Mouse (Mus musculus) limb, embryonic 11.5 days (tissue): ENCODE measurements at regions not wholly inside any gene's neighbourhood (a gene's known extent, or its start where the extent isn't known, plus 50 kb on each side); places are given as distances from the start of the nearest gene placed in this dataset.

Experiments used
- ATAC-seq: fragments of 200-750 bp; cut with Nextera tagmentation; 2 replicates; pipeline ENCODE4 v1.8.0; 2017; ENCODE audit warnings: low read depth; ENCODE audit not compliant: insufficient number of reproducible peaks, low FRiP score, low TSS enrichment
- DNase-seq: peaks from one replicate; pipeline ENCODE4 v3.0.0-alpha.2; 2015; ENCODE audit warnings: low spot score
- H3K27ac ChIP-seq: fragments of 300-500 bp; sonication (generic); replicated peaks from 2 replicates; pipeline ENCODE4 v1.5.1; 2014; ENCODE audit warnings: low read depth, mild to moderate bottlenecking, low read length
- H3K27me3 ChIP-seq: fragments of 300-500 bp; sonication (generic); 2 replicates; pipeline ENCODE4 v1.6.1; 2014; ENCODE audit warnings: mild to moderate bottlenecking, low read length, mixed read lengths; ENCODE audit not compliant: control insufficient read depth, insufficient read depth
- H3K36me3 ChIP-seq: fragments of 300-500 bp; sonication (generic); 2 replicates; pipeline ENCODE4 v1.6.1; 2014; ENCODE audit warnings: mild to moderate bottlenecking, low read length, moderate library complexity, mixed read lengths; ENCODE audit not compliant: control insufficient read depth, insufficient read depth
- H3K4me1 ChIP-seq: fragments of 300-500 bp; sonication (generic); 2 replicates; pipeline ENCODE4 v1.6.1; 2014; ENCODE audit warnings: low read length, mixed read lengths; ENCODE audit not compliant: control insufficient read depth, insufficient read depth
- H3K4me2 ChIP-seq: fragments of 300-500 bp; sonication (generic); 2 replicates; pipeline ENCODE4 v1.6.1; 2014; ENCODE audit warnings: low read depth, mild to moderate bottlenecking, moderate library complexity; ENCODE audit not compliant: severe bottlenecking
- H3K4me3 ChIP-seq: fragments of 300-500 bp; sonication (generic); 2 replicates; pipeline ENCODE4 v1.5.1; 2014; ENCODE audit warnings: low read depth, low read length
- H3K9ac ChIP-seq: fragments of 300-500 bp; sonication (generic); 2 replicates; pipeline ENCODE4 v1.6.1; 2014; ENCODE audit warnings: mild to moderate bottlenecking, low read length
- H3K9me3 ChIP-seq: fragments of 300-500 bp; sonication (generic); 2 replicates; pipeline ENCODE4 v1.6.1; 2016; ENCODE audit warnings: low read length; ENCODE audit not compliant: control insufficient read depth
- WGBS: fragments of 180-500 bp; shearing (Covaris S2); extraction: QIAGEN DNeasy Blood & Tissue Kit; methylation state at CpG from one replicate; pipeline ENCODE4 v1.1.7; 2014; 5-methylcytosine and 5-hydroxymethylcytosine counted together

DNA sequence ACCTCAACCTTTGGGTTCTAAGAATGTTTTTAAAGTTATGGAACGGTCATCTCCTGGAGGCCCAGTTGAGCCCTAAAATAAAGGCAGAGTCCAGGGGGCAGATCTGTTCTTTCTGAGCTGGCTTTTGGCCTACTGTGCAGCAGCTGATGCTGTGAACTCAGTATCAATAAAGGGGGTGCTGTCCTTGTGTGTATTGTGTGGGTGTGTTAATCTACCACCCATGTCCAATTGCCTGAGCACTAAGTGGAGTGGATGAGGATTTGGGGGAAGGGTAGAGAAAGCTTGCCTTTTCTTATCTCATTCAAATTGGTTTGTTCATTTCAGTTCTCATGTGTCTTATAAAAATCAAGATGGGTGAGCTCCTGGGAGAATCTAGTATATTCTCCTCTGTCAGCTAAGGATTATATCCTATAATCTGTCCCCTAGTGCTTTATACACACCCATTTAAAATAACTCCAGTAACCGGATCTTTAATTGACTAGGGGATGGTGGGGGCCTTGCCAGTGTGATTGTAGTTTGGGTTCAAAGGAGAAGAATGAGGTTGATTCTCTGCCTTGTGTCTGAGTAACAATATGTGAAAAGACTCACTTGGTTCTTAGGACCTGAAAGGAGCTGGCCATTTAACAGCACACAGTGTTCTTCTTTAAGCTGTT is 703.6 kb downstream of the Tfap2b start:
- Histone ChIP-seq H3K9me3 (no peaks in the 10 kb centered on the region), H3K9ac (no peak overlapping the region), H3K4me3 (no peak overlapping the region), H3K27ac (no peak overlapping the region), H3K27me3 (no peaks in the 10 kb centered on the region), H3K36me3 (no peaks in the 10 kb centered on the region), H3K4me1 (no peaks in the 10 kb centered on the region), H3K4me2 (no peak overlapping the region)
- 80% methylated on average over 2 of the region's 2 CpGs for WGBS
- ATAC-seq, result no peak
- DNase-seq, result no peak

DNA sequence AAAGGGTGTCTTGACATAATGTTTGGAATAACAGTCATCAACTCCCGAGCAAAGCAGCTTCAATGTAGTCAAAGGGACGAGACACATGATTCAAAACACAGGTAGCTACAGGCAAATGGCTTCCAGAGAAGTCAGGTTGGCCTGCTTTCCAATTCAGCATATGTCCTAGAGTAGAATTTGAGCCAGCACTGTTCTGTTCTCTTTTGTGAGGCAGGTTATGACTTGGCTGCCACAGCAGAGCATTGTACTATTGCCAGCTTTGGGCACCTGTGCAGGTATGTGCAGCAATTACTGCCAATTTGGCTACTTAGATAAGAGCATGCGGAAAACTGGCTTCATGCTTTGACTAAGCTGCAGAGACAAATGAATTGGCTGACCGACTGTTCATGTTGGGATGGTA is 699.1 kb downstream of the Pkhd1 start:
- WGBS, result 93% methylated on average over 4 of the region's 4 CpGs
- Histone ChIP-seq H3K4me2 (no peak overlapping the region), H3K9me3 (no peaks in the 10 kb centered on the region), H3K27ac (no peak overlapping the region), H3K36me3 (no peaks in the 10 kb centered on the region), H3K4me3 (no peak overlapping the region), H3K9ac (no peak overlapping the region), H3K27me3 (no peaks in the 10 kb centered on the region), H3K4me1 (no peaks in the 10 kb centered on the region)
- DNase-seq, result no peak
- no peak for ATAC-seq

DNA sequence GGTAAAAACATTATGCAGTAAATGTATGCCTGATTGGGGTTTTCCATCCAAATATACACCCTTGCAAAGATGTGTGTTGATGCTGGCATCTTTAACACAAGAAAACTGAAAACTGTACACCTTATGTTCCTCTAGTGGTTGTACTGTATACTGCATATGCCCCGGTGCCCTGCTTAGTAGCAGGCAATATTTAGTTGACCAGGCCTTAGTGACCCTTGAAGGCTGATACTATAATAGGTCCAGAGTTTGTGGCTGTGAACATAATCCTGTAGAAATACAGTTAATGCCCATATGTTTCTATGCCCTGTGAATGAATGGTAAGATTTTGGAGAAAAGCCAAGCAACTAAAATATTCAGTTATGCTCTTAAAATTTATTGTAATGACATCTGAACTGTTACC is 690.7 kb downstream of the Pkhd1 start:
- H3K4me1 ChIP-seq, result no peaks in the 10 kb centered on the region
- 92% methylated on average over 1 of the region's 1 CpGs for WGBS

DNA sequence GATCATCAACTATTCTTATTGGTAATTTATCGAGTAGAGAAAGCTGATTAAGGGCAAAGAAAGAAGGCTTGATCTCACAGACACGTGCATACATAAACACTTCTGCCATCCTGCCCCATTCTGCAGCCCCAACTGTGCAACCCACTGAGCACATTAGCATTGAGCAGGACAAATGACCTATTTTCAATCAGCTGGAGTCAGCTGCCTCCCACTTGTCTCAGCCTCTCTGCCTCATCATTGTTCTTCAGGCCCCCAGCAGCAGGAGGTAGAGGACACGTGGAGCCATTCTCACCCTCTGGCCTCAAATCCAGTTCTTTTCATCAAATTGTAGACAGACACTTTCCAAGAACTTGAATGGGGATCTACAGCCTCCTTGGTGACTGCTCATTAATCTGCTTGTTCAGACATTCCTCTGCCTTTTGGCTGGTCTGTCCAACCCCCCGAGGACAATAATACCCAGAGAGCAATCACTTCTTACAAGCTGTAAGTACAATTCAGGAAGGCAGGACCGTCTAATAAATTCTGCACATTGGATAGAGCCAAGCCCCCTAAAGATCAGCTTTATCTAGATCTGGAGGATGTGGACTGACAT is 690.0 kb downstream of the Pkhd1 start:
- Histone ChIP-seq H3K4me3 (no peak overlapping the region), H3K36me3 (no peaks in the 10 kb centered on the region), H3K4me1 (no peaks in the 10 kb centered on the region), H3K9ac (no peak overlapping the region), H3K27me3 (no peaks in the 10 kb centered on the region), H3K4me2 (no peak overlapping the region), H3K9me3 (no peaks in the 10 kb centered on the region), H3K27ac (no peak overlapping the region)
- 40% methylated on average over 5 of the region's 5 CpGs for WGBS
- no peak for ATAC-seq
- DNase-seq, result no peak

More for the DNA sequence above, 690.7 kb downstream of the Pkhd1 start:
- Histone ChIP-seq H3K4me3 (no peak overlapping the region), H3K9me3 (no peaks in the 10 kb centered on the region), H3K4me2 (no peak overlapping the region), H3K27ac (no peak overlapping the region), H3K36me3 (no peaks in the 10 kb centered on the region), H3K27me3 (no peaks in the 10 kb centered on the region), H3K9ac (no peak overlapping the region)
- ATAC-seq (no peak), DNase-seq (no peak)

DNA sequence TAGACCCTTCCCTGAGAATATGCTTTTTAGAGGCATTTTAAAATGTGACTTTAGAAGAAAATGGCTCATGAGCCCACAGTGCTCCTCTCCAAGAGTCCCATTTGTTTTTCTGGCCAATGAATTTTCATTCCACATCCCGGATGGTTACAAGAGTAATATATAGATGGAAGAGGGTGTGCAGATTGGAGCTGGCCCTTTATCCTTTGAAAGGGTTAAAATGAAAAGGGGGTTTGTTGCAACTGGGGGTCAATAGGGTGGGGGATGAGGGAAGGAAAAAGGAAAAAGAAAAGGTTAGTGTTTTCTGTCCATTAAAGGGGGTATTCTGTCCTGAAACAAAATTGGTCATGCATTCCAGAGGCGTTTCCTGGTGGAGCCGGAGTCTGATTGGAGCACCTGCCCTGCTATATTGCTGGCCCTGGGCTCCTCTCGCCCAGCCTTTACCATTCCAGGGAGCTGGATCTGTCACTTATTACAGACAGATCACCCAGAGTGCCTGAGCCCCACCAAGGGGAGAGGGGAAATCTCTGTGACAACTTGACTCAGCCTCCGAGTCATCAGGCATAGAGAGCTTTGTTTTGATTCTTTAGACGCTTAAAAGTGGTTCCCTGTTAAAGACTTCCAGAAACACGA is 666.7 kb downstream of the Pkhd1 start:
- H3K27me3 ChIP-seq, result no peaks in the 10 kb centered on the region
- DNase-seq (no peak), ATAC-seq (no peak)
- no peaks in the 10 kb centered on the region for H3K36me3 ChIP-seq
- H3K4me3 ChIP-seq, result no peak overlapping the region
- 69% methylated on average over 7 of the region's 7 CpGs for WGBS
- H3K27ac ChIP-seq, result no peak overlapping the region
- no peak overlapping the region for H3K4me2 ChIP-seq
- no peak overlapping the region for H3K9ac ChIP-seq
- no peaks in the 10 kb centered on the region for H3K9me3 ChIP-seq
- no peaks in the 10 kb centered on the region for H3K4me1 ChIP-seq

DNA sequence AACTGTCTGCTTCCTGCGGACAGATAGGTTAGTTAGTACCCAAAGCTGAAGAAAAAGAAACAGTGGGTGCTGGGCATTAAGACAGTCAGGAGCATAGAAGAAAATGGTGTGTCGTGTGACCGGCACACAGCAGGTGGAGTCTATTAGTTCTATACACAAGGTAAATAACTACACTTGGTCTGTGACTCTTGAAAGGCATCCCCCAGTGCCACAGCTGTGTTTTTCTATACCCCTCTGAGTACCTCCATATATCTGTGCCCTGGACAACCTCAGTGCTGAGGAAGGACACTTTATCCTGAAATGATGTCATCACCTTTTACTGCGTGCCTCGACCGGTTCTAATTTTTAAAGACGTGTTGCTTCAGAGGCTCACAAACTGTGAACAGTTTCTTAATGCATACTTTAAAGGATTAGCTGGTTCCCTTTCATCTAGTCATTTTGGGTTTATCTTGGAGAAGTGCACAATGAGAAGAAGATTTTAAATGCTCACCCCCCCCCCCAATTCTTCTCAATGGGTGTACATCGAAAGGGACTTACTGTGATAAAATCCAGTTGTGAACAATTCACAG is 666.1 kb downstream of the Pkhd1 start:
- no peaks in the 10 kb centered on the region for H3K27me3 ChIP-seq
- no peak overlapping the region for H3K27ac ChIP-seq
- H3K4me1 ChIP-seq, result no peaks in the 10 kb centered on the region
- no peak overlapping the region for H3K4me3 ChIP-seq
- no peaks in the 10 kb centered on the region for H3K36me3 ChIP-seq
- no peak for ATAC-seq
- no peak overlapping the region for H3K4me2 ChIP-seq
- H3K9me3 ChIP-seq, result no peaks in the 10 kb centered on the region
- no peak overlapping the region for H3K9ac ChIP-seq
- no peak for DNase-seq
- WGBS, result 65% methylated on average over 8 of the region's 8 CpGs

DNA sequence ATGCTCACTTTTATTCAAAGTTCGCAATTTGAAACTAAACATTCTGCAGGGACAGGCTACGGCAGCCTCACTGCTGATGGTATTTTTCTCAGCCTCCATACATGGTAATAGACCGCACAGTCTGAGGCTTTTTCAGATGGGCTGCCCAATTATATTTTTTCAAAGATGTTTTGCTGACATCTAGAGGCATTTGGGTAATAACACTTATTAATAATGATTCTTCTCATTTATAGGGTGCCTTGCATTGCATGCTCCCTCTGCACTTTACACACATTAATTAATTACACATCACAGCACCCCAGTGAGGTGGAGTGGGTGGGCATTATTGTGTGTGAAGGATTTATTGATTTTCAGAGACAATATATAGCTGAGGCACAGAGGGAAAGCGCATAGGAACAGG is 644.5 kb downstream of the Pkhd1 start:
- ATAC-seq, result no peak
- H3K36me3 ChIP-seq, result no peaks in the 10 kb centered on the region
- DNase-seq, result no peak

DNA sequence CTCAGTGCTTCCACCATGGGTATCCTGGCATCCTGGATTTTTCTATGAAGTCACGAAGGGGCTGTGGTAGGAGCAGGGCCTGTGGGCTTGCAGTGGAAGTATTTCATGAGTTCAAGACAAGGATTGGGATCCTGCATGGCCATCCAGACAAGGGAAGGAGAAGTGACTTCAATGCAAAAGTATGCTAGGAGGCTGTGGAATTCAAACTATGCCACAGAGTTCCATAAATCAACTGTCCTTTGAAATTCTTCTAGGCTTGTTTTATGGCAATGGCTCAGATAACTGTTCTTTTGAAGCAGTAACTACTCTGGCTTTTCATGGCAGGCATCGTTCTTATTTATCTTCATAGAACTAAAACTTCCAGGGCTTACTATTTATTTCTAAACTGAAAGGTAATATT is 643.9 kb downstream of the Pkhd1 start:
- H3K27me3 ChIP-seq, result no peaks in the 10 kb centered on the region
- no peak overlapping the region for H3K9ac ChIP-seq
- 29% methylated on average over 2 of the region's 2 CpGs for WGBS
- no peaks in the 10 kb centered on the region for H3K9me3 ChIP-seq
- no peak for ATAC-seq
- no peak overlapping the region for H3K4me2 ChIP-seq
- no peak for DNase-seq
- H3K4me1 ChIP-seq, result no peaks in the 10 kb centered on the region
- no peak overlapping the region for H3K4me3 ChIP-seq
- no peak overlapping the region for H3K27ac ChIP-seq
- no peaks in the 10 kb centered on the region for H3K36me3 ChIP-seq

More for the DNA sequence above, 644.5 kb downstream of the Pkhd1 start:
- no peak overlapping the region for H3K4me3 ChIP-seq
- no peaks in the 10 kb centered on the region for H3K4me1 ChIP-seq
- no peak overlapping the region for H3K9ac ChIP-seq
- H3K4me2 ChIP-seq, result no peak overlapping the region
- no peaks in the 10 kb centered on the region for H3K27me3 ChIP-seq
- H3K9me3 ChIP-seq, result no peaks in the 10 kb centered on the region
- 67% methylated on average over 4 of the region's 4 CpGs for WGBS
- H3K27ac ChIP-seq, result no peak overlapping the region
